12 mouse cellular contexts compared by ENCODE assay signal in the genomic region with DNA sequence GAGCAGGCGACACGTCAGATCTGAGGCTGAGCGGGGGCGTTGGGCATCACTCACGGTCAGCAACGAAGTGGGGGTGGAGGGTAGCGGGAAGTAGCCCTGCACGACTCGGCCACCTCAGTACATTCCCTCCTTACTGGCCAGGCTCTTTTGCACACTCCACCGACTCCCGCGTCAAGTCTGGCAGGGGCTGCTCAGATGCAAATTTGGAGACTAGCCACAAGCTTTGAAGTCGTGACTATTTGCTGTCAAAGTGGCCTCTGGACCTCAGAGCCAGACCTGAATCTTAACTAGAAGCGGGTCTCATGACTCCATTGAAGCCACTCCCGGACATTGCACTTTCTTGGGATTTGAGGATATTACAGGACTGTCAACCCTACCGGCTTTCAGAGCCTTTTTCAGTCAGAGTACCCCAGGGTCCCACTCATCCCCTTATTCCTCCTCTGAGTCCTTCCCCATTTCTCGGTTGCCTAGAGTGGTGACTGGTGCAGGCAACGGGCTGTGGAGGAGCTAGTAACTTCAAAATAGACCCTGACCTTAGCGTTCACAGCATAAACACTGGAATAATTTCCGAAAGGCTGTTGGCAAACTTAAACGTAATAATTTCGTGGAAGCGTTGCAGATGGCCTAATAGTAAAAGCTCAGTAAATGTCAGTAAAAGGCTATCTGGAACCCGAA. TPM values are rescaled to one million over a fixed set of nuclear protein-coding genes. Genes with fewer than 3 reads are reported as not detected.
DNase-seq lines count a peak whose midpoint lies in the region; ATAC-seq and TF ChIP-seq lines count a peak whose summit lies in the region.
"Had no signal": no experiment of that assay in that cellular context is flagged by ENCODE, and none has a peak within 500 bp of the region (broad histone marks: within the 10 kb centered on the region; RNA-seq: fewer than 3 reads in every experiment).

No protein-coding gene starts in this region.

- H3K9ac ChIP-seq in ES-Bruce4 (ENCODE audit: low read depth, poor library complexity, severe bottlenecking), result no peak overlapping the region
- no peak overlapping the region for H3K9ac ChIP-seq in kidney, embryonic 14.5 days (ENCODE audit: low read depth, low read length)
- no peak overlapping the region for H3K9ac ChIP-seq in midbrain, embryonic 15.5 days
- H3K9ac ChIP-seq: limb, embryonic 15.5 days had no signal

- peak; percentile 24 for DNase-seq in embryo, embryonic 9.5 days (ENCODE audit: extremely low spot score)
- no peak for DNase-seq in gastrocnemius, postnatal 25 days
- DNase-seq in gastrocnemius, adult 2 months, result no peak
- no peak for DNase-seq in adrenal gland, postnatal 14 days

- intact Hi-C loops in gastrocnemius, adult 2 months (cut with DNase I), result no loop called here

- no peaks in the 10 kb centered on the region for H3K36me3 ChIP-seq in ES-Bruce4 (ENCODE audit: control insufficient read depth, insufficient read depth, low read length, poor library complexity, severe bottlenecking)
- H3K36me3 ChIP-seq in kidney, embryonic 14.5 days (ENCODE audit: control insufficient read depth, insufficient read depth, low read length), result no peaks in the 10 kb centered on the region
- H3K36me3 ChIP-seq in midbrain, embryonic 15.5 days (replicated peaks), result no peaks in the 10 kb centered on the region
- H3K36me3 ChIP-seq: limb, embryonic 15.5 days had no signal

- H3K4me1 ChIP-seq in ES-Bruce4 (ENCODE audit: control insufficient read depth, insufficient read depth, low read length), result no peaks in the 10 kb centered on the region
- H3K4me1 ChIP-seq in kidney, embryonic 14.5 days (ENCODE audit: control insufficient read depth, insufficient read depth, low read length), result no peaks in the 10 kb centered on the region
- peaks cover 11% of the 10 kb centered on the region for H3K4me1 ChIP-seq in midbrain, embryonic 15.5 days
- H3K4me1 ChIP-seq: limb, embryonic 15.5 days had no signal

- no peak overlapping the region for H3K4me2 ChIP-seq in kidney, embryonic 14.5 days (replicated peaks; ENCODE audit: low read depth, low read length)
- peak overlapping the region; percentile 13; the same call in 1 of the 2 replicates for H3K4me2 ChIP-seq in midbrain, embryonic 15.5 days
- H3K4me2 ChIP-seq: limb, embryonic 15.5 days had no signal

- no peak for TF ChIP-seq EP300 in ES-Bruce4 (IDR thresholded peaks at IDR 0.05; ENCODE audit: insufficient read depth, low read depth, low read length)

- no peak for TF ChIP-seq POLR2A in ES-Bruce4 (IDR thresholded peaks at IDR 0.05; ENCODE audit: insufficient read depth, low read length)

- peak; percentile 50; the same call in 1 of the 2 replicates for ATAC-seq in kidney, embryonic 14.5 days (ENCODE audit: low FRiP score, low TSS enrichment)
- ATAC-seq in midbrain, embryonic 15.5 days (replicated peaks), result peak; percentile 28; the same call in 1 of the 2 replicates

- 1% methylated on average over 24 of the region's 24 CpGs for WGBS in kidney, embryonic 14.5 days
- under 1% methylated on average over 24 of the region's 24 CpGs for WGBS in midbrain, embryonic 15.5 days

- H3K27me3 ChIP-seq in ES-Bruce4 (ENCODE audit: control insufficient read depth, insufficient read depth, low read length, poor library complexity, severe bottlenecking), result peaks cover 12% of the 10 kb centered on the region
- peaks cover 93% of the 10 kb centered on the region for H3K27me3 ChIP-seq in kidney, embryonic 14.5 days (ENCODE audit: control insufficient read depth, insufficient read depth, low read length)
- H3K27me3 ChIP-seq in midbrain, embryonic 15.5 days (replicated peaks), result peaks cover 80% of the 10 kb centered on the region

- H3K9me3 ChIP-seq in ES-Bruce4 (replicated peaks; ENCODE audit: control insufficient read depth, insufficient read depth, low read length, poor library complexity, severe bottlenecking), result no peaks in the 10 kb centered on the region
- no peaks in the 10 kb centered on the region for H3K9me3 ChIP-seq in kidney, embryonic 14.5 days (ENCODE audit: control insufficient read depth, low read length)
- H3K9me3 ChIP-seq in midbrain, embryonic 15.5 days, result no peaks in the 10 kb centered on the region
- H3K9me3 ChIP-seq: limb, embryonic 15.5 days had no signal

- H3K27ac ChIP-seq in ES-Bruce4 (ENCODE audit: insufficient read depth, low read length), result no peak overlapping the region
- H3K27ac ChIP-seq in kidney, embryonic 14.5 days (ENCODE audit: low read depth, low read length), result no peak overlapping the region
- no peak overlapping the region for H3K27ac ChIP-seq in midbrain, embryonic 15.5 days
- H3K27ac ChIP-seq in gastrocnemius, adult 2 months, result no peak overlapping the region
- H3K27ac ChIP-seq: limb, embryonic 15.5 days had no signal

- 0 out of 2 replicates have a peak overlapping the region, but pooled peaks have one; percentile 6 for H3K4me3 ChIP-seq in ES-Bruce4 (ENCODE audit: low read depth, low read length)
- peak overlapping the region; percentile 6; the same call in 1 of the 2 replicates for H3K4me3 ChIP-seq in kidney, embryonic 14.5 days (ENCODE audit: low read length)
- H3K4me3 ChIP-seq in midbrain, embryonic 15.5 days, result no peak overlapping the region
- H3K4me3 ChIP-seq in gastrocnemius, adult 2 months, result no peak overlapping the region
- H3K4me3 ChIP-seq: limb, embryonic 15.5 days; myocyte had no signal

- TF ChIP-seq CTCF in ES-Bruce4 (IDR thresholded peaks at IDR 0.05; ENCODE audit: low read depth, low read length), result no peak
- no peak for TF ChIP-seq CTCF in gastrocnemius, adult 2 months (IDR thresholded peaks at IDR 0.05)

RNA-seq across cellular contexts. Expression of a gene that starts 1.6 kb away (rescaled TPM):
- polyA plus RNA-seq in ES-Bruce4 (2011; ENCODE audit: insufficient read depth, insufficient read length, low read depth, missing spikeins), result not detected in 2 replicates
- not detected in 2 replicates for polyA plus RNA-seq in kidney, embryonic 14.5 days (2014; fragmentation: Nextera tagmentation; extraction: Ambion mirVana)
- polyA plus RNA-seq in midbrain, embryonic 15.5 days (2015; fragmentation: Nextera tagmentation; extraction: Ambion mirVana), result 0.31 and 0.41 TPM in 2 replicates
- total RNA-seq in gastrocnemius, postnatal 25 days (2021), result not detected
- not detected for total RNA-seq in gastrocnemius, adult 2 months (2021)
- 1.1 and 1.7 TPM in 2 replicates for total RNA-seq in adrenal gland, postnatal 14 days (2021)
- total RNA-seq: MEL had no signal
- polyA plus RNA-seq: lung, embryonic 16.5 days; myocyte; stomach, embryonic 16.5 days had no signal

Comparison
In these comparisons a context has a peak if more than half of its experiments do, and no peak if none do; other contexts are left out.
1. H3K4me3 ChIP-seq: peak in ES-Bruce4 (single experiment) and kidney, embryonic 14.5 days (single experiment); none in midbrain, embryonic 15.5 days (single experiment) and gastrocnemius, adult 2 months (single experiment).